Mouse (Mus musculus) lung, embryonic 14.5 days (tissue): ENCODE results near the gene Olfr1425. TPM values are rescaled to one million over a fixed set of nuclear protein-coding genes. Genes with fewer than 3 reads are reported as not detected.

Experiments
- ATAC-seq: fragments of 200-750 bp; cut with Nextera tagmentation; 2 replicates; pipeline ENCODE4 v1.8.0; 2017; ENCODE audit warnings: mild to moderate bottlenecking, moderate TSS enrichment, moderate library complexity; ENCODE audit not compliant: insufficient read depth
- DNase-seq: peaks from one replicate; pipeline ENCODE4 v3.0.0-alpha.2; 2015
- H3K27ac ChIP-seq: fragments of 300-500 bp; sonication (generic); 2 replicates; pipeline ENCODE4 v1.5.1; 2014; ENCODE audit warnings: low read depth, mild to moderate bottlenecking, moderate library complexity
- H3K27me3 ChIP-seq: fragments of 300-500 bp; sonication (generic); 2 replicates; pipeline ENCODE4 v1.6.1; 2014; ENCODE audit warnings: low read length, control low read depth; ENCODE audit not compliant: insufficient read depth
- H3K36me3 ChIP-seq: fragments of 300-500 bp; sonication (generic); 2 replicates; pipeline ENCODE4 v1.6.1; 2014; ENCODE audit warnings: control low read depth; ENCODE audit not compliant: insufficient read depth
- H3K4me1 ChIP-seq: fragments of 300-500 bp; sonication (generic); 2 replicates; pipeline ENCODE4 v1.6.1; 2014; ENCODE audit warnings: antibody characterized with exemption, control low read depth; ENCODE audit not compliant: insufficient read depth
- H3K4me2 ChIP-seq: fragments of 300-500 bp; sonication (generic); 2 replicates; pipeline ENCODE4 v1.6.1; 2014; ENCODE audit warnings: mild to moderate bottlenecking
- H3K4me3 ChIP-seq: fragments of 300-500 bp; sonication (generic); 2 replicates; pipeline ENCODE4 v1.5.1; 2014; ENCODE audit warnings: low read depth, low read length
- H3K9ac ChIP-seq: fragments of 300-500 bp; sonication (generic); 2 replicates; pipeline ENCODE4 v1.6.1; 2014
- H3K9me3 ChIP-seq: fragments of 300-500 bp; sonication (generic); 2 replicates; pipeline ENCODE4 v1.6.1; 2016; ENCODE audit warnings: low read depth, low read length, control low read depth
- CTCF ChIP-seq: IDR thresholded peaks from 2 replicates; pipeline ENCODE4 v1.5.1; 2016; ENCODE audit warnings: antibody characterized with exemption, low read depth
- WGBS: fragments of 180-500 bp; shearing (Covaris S2); extraction: QIAGEN DNeasy Blood & Tissue Kit; methylation state at CpG from one replicate; pipeline ENCODE4 v1.1.7; 2014; 5-methylcytosine and 5-hydroxymethylcytosine counted together
- polyA plus RNA-seq: library from polyadenylated mRNA; unstranded; fragments of >200 nt; fragmentation: Nextera tagmentation; extraction: Ambion mirVana; gene quantifications from 2 replicates; pipeline ENCODE4 v1.2.1, GENCODE M21; 2014

Olfr1425 gene
- polyA plus RNA-seq, 1 experiment from 2014 or later, result not detected

- H3K9ac ChIP-seq, result no peak overlapping the region
- TF ChIP-seq CTCF, result no peak
- no peak overlapping the region for H3K27ac ChIP-seq
- 84% methylated on average over 5 of the region's 5 CpGs for WGBS
- H3K4me1 ChIP-seq, result no peaks in the 10 kb centered on the region
- ATAC-seq (no peak), DNase-seq (no peak)
- H3K4me3 ChIP-seq, result no peak overlapping the region
- H3K27me3 ChIP-seq, result no peaks in the 10 kb centered on the region
- H3K36me3 ChIP-seq, result no peaks in the 10 kb centered on the region
- H3K4me2 ChIP-seq, result no peak overlapping the region
- no peaks in the 10 kb centered on the region for H3K9me3 ChIP-seq
Observed at GRCm38 (mm10) chr19:12043163-12043562, 34.4 kb downstream of the Olfr1425 start.

GRCm38 (mm10) chr19:12041217-12041616 lies 36.3 kb downstream of the Olfr1425 start, which contains the start of gene Olfr1423:
TSS of gene Olfr1423 (minus strand) at chr19:12041317.
- H3K4me1 ChIP-seq, result no peaks in the 10 kb centered on the region
- H3K27ac ChIP-seq, result no peak within 1 kb of the TSS
- H3K27me3 ChIP-seq, result no peaks in the 10 kb centered on the region
- H3K9me3 ChIP-seq, result no peaks in the 10 kb centered on the region
- no peak for TF ChIP-seq CTCF
- no peak for DNase-seq
- no peak within 1 kb of the TSS for H3K4me2 ChIP-seq
- WGBS, result 46% methylated on average over 2 of the region's 2 CpGs
- ATAC-seq, result no peak
- H3K9ac ChIP-seq, result no peak within 1 kb of the TSS
- H3K4me3 ChIP-seq, result no peak within 1 kb of the TSS
- no peaks in the 10 kb centered on the region for H3K36me3 ChIP-seq

- no peak for ATAC-seq
- no peak overlapping the region for H3K4me3 ChIP-seq
- TF ChIP-seq CTCF, result no peak
Observed at GRCm38 (mm10) chr19:12037727-12038126, 39.8 kb downstream of the Olfr1425 start.

GRCm38 (mm10) chr19:12026606-12027005 lies 50.9 kb downstream of the Olfr1425 start:
- WGBS, result 39% methylated on average over 2 of the region's 2 CpGs
- Histone ChIP-seq H3K9me3 (no peaks in the 10 kb centered on the region), H3K36me3 (no peaks in the 10 kb centered on the region), H3K4me3 (no peak overlapping the region), H3K4me2 (no peak overlapping the region), H3K27ac (no peak overlapping the region), H3K27me3 (no peaks in the 10 kb centered on the region), H3K9ac (no peak overlapping the region), H3K4me1 (no peaks in the 10 kb centered on the region)
- TF ChIP-seq CTCF, result no peak
- ATAC-seq (peak; percentile 47; the same call in 1 of the 2 replicates), DNase-seq (peak; percentile 30)

More at GRCm38 (mm10) chr19:12037727-12038126, 39.8 kb downstream of the Olfr1425 start:
- H3K4me1 ChIP-seq, result no peaks in the 10 kb centered on the region
- H3K9me3 ChIP-seq, result no peaks in the 10 kb centered on the region
- no peaks in the 10 kb centered on the region for H3K27me3 ChIP-seq
- H3K27ac ChIP-seq, result no peak overlapping the region
- H3K36me3 ChIP-seq, result no peaks in the 10 kb centered on the region
- no peak for DNase-seq
- no peak overlapping the region for H3K9ac ChIP-seq
- H3K4me2 ChIP-seq, result no peak overlapping the region

- Histone ChIP-seq H3K27me3 (no peaks in the 10 kb centered on the region), H3K4me3 (no peak overlapping the region), H3K36me3 (no peaks in the 10 kb centered on the region), H3K4me2 (no peak overlapping the region), H3K27ac (no peak overlapping the region), H3K4me1 (no peaks in the 10 kb centered on the region), H3K9ac (no peak overlapping the region), H3K9me3 (no peaks in the 10 kb centered on the region)
- DNase-seq, result no peak
- ATAC-seq, result no peak
- 69% methylated on average over 3 of the region's 3 CpGs for WGBS
- TF ChIP-seq CTCF, result no peak
Observed at GRCm38 (mm10) chr19:12025333-12025732, 52.2 kb downstream of the Olfr1425 start.

GRCm38 (mm10) chr19:12024149-12024548 lies 53.4 kb downstream of the Olfr1425 start:
- WGBS, result 78% methylated on average over 4 of the region's 4 CpGs
- no peak for ATAC-seq

More at GRCm38 (mm10) chr19:12024149-12024548, 53.4 kb downstream of the Olfr1425 start:
- no peak for DNase-seq
- Histone ChIP-seq H3K4me3 (no peak overlapping the region), H3K4me1 (no peaks in the 10 kb centered on the region), H3K9ac (no peak overlapping the region), H3K4me2 (no peak overlapping the region), H3K27ac (no peak overlapping the region), H3K27me3 (no peaks in the 10 kb centered on the region), H3K36me3 (no peaks in the 10 kb centered on the region), H3K9me3 (no peaks in the 10 kb centered on the region)
- no peak for TF ChIP-seq CTCF

Other genes with a start within 250 kb of the Olfr1425 start
- gene Olfr1417, start 238.5 kb downstream of the Olfr1425 start, polyA plus RNA-seq, result not detected in 2 replicates
- gene Olfr1418, start 216.7 kb downstream of the Olfr1425 start, polyA plus RNA-seq, result not detected in 2 replicates
- gene Olfr1419, start 202.6 kb downstream of the Olfr1425 start, polyA plus RNA-seq, result not detected in 2 replicates
- 0.05 TPM in 1 of 2 replicates, not detected in the other for gene Olfr1420, start 191.2 kb downstream of the Olfr1425 start, polyA plus RNA-seq
- 25.9 TPM in 2 replicates for gene Patl1, start 165.3 kb downstream of the Olfr1425 start, polyA plus RNA-seq
- gene Osbp, start 111.8 kb downstream of the Olfr1425 start, polyA plus RNA-seq, result 7.4 and 7.5 TPM in 2 replicates
- not detected in 2 replicates for gene Olfr1423, start 36.4 kb downstream of the Olfr1425 start, polyA plus RNA-seq
- gene Olfr1424, start 15.0 kb downstream of the Olfr1425 start, polyA plus RNA-seq, result not detected in 2 replicates
- gene Olfr1426, start 14.3 kb upstream of the Olfr1425 start, polyA plus RNA-seq, result not detected in 2 replicates
- not detected in 2 replicates for gene Olfr1427, start 25.6 kb upstream of the Olfr1425 start, polyA plus RNA-seq
- not detected in 2 replicates for gene Olfr1428, start 38.2 kb upstream of the Olfr1425 start, polyA plus RNA-seq
- gene Olfr76, start 45.5 kb upstream of the Olfr1425 start, polyA plus RNA-seq, result not detected in 2 replicates
- gene Olfr1555-ps1, start 92.4 kb upstream of the Olfr1425 start, polyA plus RNA-seq, result not detected in 2 replicates
- gene Olfr1431, start 122.9 kb upstream of the Olfr1425 start, polyA plus RNA-seq, result not detected in 2 replicates
- gene Olfr1432, start 154.9 kb upstream of the Olfr1425 start, polyA plus RNA-seq, result not detected in 2 replicates
- gene Olfr262, start 163.9 kb upstream of the Olfr1425 start, polyA plus RNA-seq, result not detected in 2 replicates
- not detected in 2 replicates for gene Olfr235, start 183.3 kb upstream of the Olfr1425 start, polyA plus RNA-seq
- gene Olfr1434, start 202.1 kb upstream of the Olfr1425 start, polyA plus RNA-seq, result not detected in 2 replicates
- not detected in 2 replicates for gene Olfr1436, start 221.4 kb upstream of the Olfr1425 start, polyA plus RNA-seq
- gene Olfr1437, start 247.4 kb upstream of the Olfr1425 start, polyA plus RNA-seq, result not detected in 2 replicates